Mouse (Mus musculus) embryonic stem cell, embryonic (primary cell): ENCODE results near the gene Cisd3.

Experiments used
- CTCF ChIA-PET, 4 experiments: fragments of 300-600 bp in 2 of 4; fragments of 350-600 bp in 2 of 4; sonication (Branson Sonifier 250); formaldehyde crosslinking; loops; one replicate each; lab custom pipeline; 2022; ENCODE audit warnings: inconsistent platforms in 2 of 4; lab: Charles Lee
- POLR2A ChIA-PET, 4 experiments: fragments of 300-600 bp in 2 of 4; fragments of 350-600 bp in 2 of 4; sonication (Branson Sonifier 250); formaldehyde crosslinking; loops; one replicate each; lab custom pipeline; 2022; ENCODE audit warnings: antibody characterized with exemption in 4 of 4, inconsistent platforms in 1 of 4; lab: Charles Lee

Gene Cisd3

GRCm38 (mm10) chr11:97659990-97660714, 25.5 kb upstream of the Cisd3 start:
- ChIA-PET POLR2A (interaction anchor here (0.5 to 29.4 kb wide), 31 partner anchors 1 to 384 kb away, joined by 3 to 970 read pairs (median 11); partner anchors contain the start of genes Epop (in 3 of the 4), Psmb3 (in 3 of the 4), Mllt6 (in 2 of the 4) and Pcgf2 (in 2 of the 4)), CTCF (interaction anchor here in 1 of 4 experiments (1.7 to 2.9 kb wide), 2 partner anchors 11 to 15 kb away, joined by 4 to 22 read pairs; no protein-coding TSS in a partner anchor)

GRCm38 (mm10) chr11:97660734-97661647, 24.6 kb upstream of the Cisd3 start:
- ChIA-PET POLR2A (interaction anchor here (0.5 to 29.4 kb wide), 40 partner anchors 0 to 405 kb away, joined by 3 to 970 read pairs (median 6); partner anchors contain the start of genes Epop (in 3 of the 4), Psmb3 (in 3 of the 4), Cisd3 (in 2 of the 4) and Mllt6 (in 2 of the 4)), CTCF (interaction anchor here in 3 of 4 experiments (0.6 to 2.9 kb wide), 4 partner anchors 9 to 73 kb away, joined by 3 to 22 read pairs (median 3); no protein-coding TSS in a partner anchor)

GRCm38 (mm10) chr11:97661648-97662133, 23.9 kb upstream of the Cisd3 start:
- POLR2A ChIA-PET = interaction anchor here (0.6 to 29.4 kb wide), 59 partner anchors 1 to 489 kb away, joined by 3 to 970 read pairs (median 6); partner anchors contain the start of genes Fbxo47 (in 3 of the 4), Pcgf2 (in 3 of the 4), Psmb3 (in 3 of the 4) and Cisd3 (in 2 of the 4)
- CTCF ChIA-PET = interaction anchor here in 3 of 4 experiments (0.6 to 12.1 kb wide), 7 partner anchors 8 to 37 kb away, joined by 3 to 138 read pairs (median 5); no protein-coding TSS in a partner anchor

- POLR2A ChIA-PET = interaction anchor here (0.5 to 29.4 kb wide), 87 partner anchors 2 to 838 kb away, joined by 3 to 970 read pairs (median 4); partner anchors contain the start of genes Cisd3 (in 3 of the 4), Fbxo47 (in 3 of the 4), Pcgf2 (in 3 of the 4) and Psmb3 (in 3 of the 4)
- CTCF ChIA-PET = interaction anchor here (0.6 to 12.1 kb wide), 13 partner anchors 9 to 524 kb away, joined by 3 to 138 read pairs (median 4); no protein-coding TSS in a partner anchor
These were observed 23.3 kb upstream of the Cisd3 start for GRCm38 (mm10) chr11:97662207-97662892.

GRCm38 (mm10) chr11:97662893-97663527, 22.6 kb upstream of the Cisd3 start, which contains the start of gene Mllt6:
TSS of gene Mllt6 (plus strand) at chr11:97663414.
- CTCF ChIA-PET = interaction anchor here (0.5 to 12.1 kb wide), 14 partner anchors 8 to 280 kb away, joined by 3 to 138 read pairs (median 4); no protein-coding TSS in a partner anchor
- POLR2A ChIA-PET = interaction anchor here (0.5 to 29.4 kb wide), 82 partner anchors 2 to 1357 kb away, joined by 3 to 970 read pairs (median 4); partner anchors contain the start of genes Pcgf2 (in 3 of the 4), Psmb3 (in 3 of the 4), Cisd3 (in 2 of the 4) and Epop (in 2 of the 4)

GRCm38 (mm10) chr11:97663528-97664338, 21.9 kb upstream of the Cisd3 start:
- CTCF ChIA-PET = interaction anchor here (0.5 to 12.1 kb wide), 11 partner anchors 12 to 1091 kb away, joined by 3 to 174 read pairs (median 6); no protein-coding TSS in a partner anchor
- POLR2A ChIA-PET = interaction anchor here (0.5 to 29.4 kb wide), 65 partner anchors 3 to 1358 kb away, joined by 3 to 970 read pairs (median 4); partner anchors contain the start of genes Epop (in 3 of the 4), Pcgf2 (in 3 of the 4), Mllt6 (in 2 of the 4) and Psmb3 (in 2 of the 4)

- ChIA-PET POLR2A (interaction anchor here (0.6 to 29.4 kb wide), 37 partner anchors 4 to 689 kb away, joined by 3 to 970 read pairs (median 6); partner anchors contain the start of genes Epop (in 3 of the 4), Mllt6 (in 2 of the 4), Pcgf2 (in 2 of the 4) and Psmb3 (in 2 of the 4)), CTCF (interaction anchor here (0.7 to 12.1 kb wide), 9 partner anchors 7 to 263 kb away, joined by 3 to 174 read pairs (median 13); no protein-coding TSS in a partner anchor)
These were observed 21.3 kb upstream of the Cisd3 start for GRCm38 (mm10) chr11:97664339-97664665.

GRCm38 (mm10) chr11:97664771-97665240, 20.8 kb upstream of the Cisd3 start:
- ChIA-PET CTCF (interaction anchor here (0.6 to 12.1 kb wide), 16 partner anchors 8 to 861 kb away, joined by 3 to 174 read pairs (median 9); no protein-coding TSS in a partner anchor), POLR2A (interaction anchor here (0.6 to 29.4 kb wide), 42 partner anchors 4 to 307 kb away, joined by 3 to 970 read pairs (median 6); partner anchors contain the start of genes Epop (in 2 of the 4), Mllt6 (in 2 of the 4), Pcgf2 (in 2 of the 4) and Psmb3 (in 2 of the 4))

- ChIA-PET CTCF (interaction anchor here (0.6 to 12.1 kb wide), 20 partner anchors 8 to 861 kb away, joined by 3 to 174 read pairs (median 5); no protein-coding TSS in a partner anchor), POLR2A (interaction anchor here (0.7 to 29.4 kb wide), 39 partner anchors 5 to 117 kb away, joined by 3 to 970 read pairs (median 8); partner anchors contain the start of genes Epop (in 2 of the 4), Mllt6 (in 2 of the 4), Pcgf2 (in 2 of the 4) and Psmb3 (in 2 of the 4))
These were observed 20.2 kb upstream of the Cisd3 start for GRCm38 (mm10) chr11:97665431-97665830.

- POLR2A ChIA-PET = interaction anchor here (0.6 to 29.4 kb wide), 32 partner anchors 5 to 580 kb away, joined by 3 to 970 read pairs (median 10); partner anchors contain the start of genes Epop (in 3 of the 4), Psmb3 (in 3 of the 4), Mllt6 (in 2 of the 4) and Pcgf2 (in 2 of the 4)
- CTCF ChIA-PET = interaction anchor here (0.5 to 12.1 kb wide), 38 partner anchors 9 to 1807 kb away, joined by 3 to 174 read pairs (median 4); partner anchors contain the start of gene Cwc25 (in 1 of the 4)
These were observed 19.4 kb upstream of the Cisd3 start for GRCm38 (mm10) chr11:97666221-97666620.

GRCm38 (mm10) chr11:97666794-97667193, 18.8 kb upstream of the Cisd3 start:
- CTCF ChIA-PET = interaction anchor here (0.5 to 12.1 kb wide), 20 partner anchors 10 to 153 kb away, joined by 3 to 174 read pairs (median 4); no protein-coding TSS in a partner anchor
- POLR2A ChIA-PET = interaction anchor here (0.7 to 29.4 kb wide), 29 partner anchors 5 to 581 kb away, joined by 3 to 970 read pairs (median 18); partner anchors contain the start of genes Epop (in 3 of the 4), Psmb3 (in 3 of the 4), Cisd3 (in 2 of the 4) and Mllt6 (in 2 of the 4)

GRCm38 (mm10) chr11:97668160-97668559, 17.5 kb upstream of the Cisd3 start:
- ChIA-PET CTCF (interaction anchor here (0.6 to 12.1 kb wide), 16 partner anchors 9 to 325 kb away, joined by 3 to 174 read pairs (median 4); no protein-coding TSS in a partner anchor), POLR2A (interaction anchor here (0.6 to 29.4 kb wide), 29 partner anchors 3 to 131 kb away, joined by 3 to 970 read pairs (median 15); partner anchors contain the start of genes Cisd3 (in 2 of the 4), Mllt6 (in 2 of the 4), Pcgf2 (in 2 of the 4) and Psmb3 (in 2 of the 4))

GRCm38 (mm10) chr11:97669268-97669667, 16.4 kb upstream of the Cisd3 start:
- ChIA-PET POLR2A (interaction anchor here (0.5 to 29.4 kb wide), 30 partner anchors 2 to 1714 kb away, joined by 3 to 970 read pairs (median 12); partner anchors contain the start of genes Cisd3 (in 2 of the 4), Mllt6 (in 2 of the 4), Pcgf2 (in 2 of the 4) and Psmb3 (in 2 of the 4)), CTCF (interaction anchor here (1.0 to 12.1 kb wide), 9 partner anchors 8 to 180 kb away, joined by 3 to 174 read pairs (median 5); no protein-coding TSS in a partner anchor)
